Mouse (Mus musculus) induced T-regulatory cell, adult 2 months (primary cell): ENCODE measurements around the gene Rpl34.

ENCODE experiments used
- DNase-seq: peaks from one replicate; pipeline ENCODE4 v3.0.0-alpha.2; 2012; ENCODE audit warnings: low read depth

Rpl34 gene

GRCm38 (mm10) chr3:130730189-130730653 is at the start of gene Rpl34:
Gene Rpl34 (minus strand): TSS chr3:130730398.
- peak; percentile 97 for DNase-seq

GRCm38 (mm10) chr3:130768172-130768571 is 38.0 kb upstream of the Rpl34 start:
- no peak for DNase-seq

- DNase-seq, result no peak
Observed at GRCm38 (mm10) chr3:130764091-130764490, 33.9 kb upstream of the Rpl34 start.

- DNase-seq, result peak; percentile 87
Observed at GRCm38 (mm10) chr3:130760711-130761435, 30.7 kb upstream of the Rpl34 start.

GRCm38 (mm10) chr3:130758157-130758841 is 28.1 kb upstream of the Rpl34 start:
- no peak for DNase-seq

- no peak for DNase-seq
Observed at GRCm38 (mm10) chr3:130757117-130757852, 27.1 kb upstream of the Rpl34 start.

- DNase-seq, result peak; percentile 34
Observed at GRCm38 (mm10) chr3:130749206-130749605, 19.0 kb upstream of the Rpl34 start.

- DNase-seq, result no peak
Observed at GRCm38 (mm10) chr3:130746673-130747619, 16.7 kb upstream of the Rpl34 start.

- DNase-seq, result no peak
Observed at GRCm38 (mm10) chr3:130737652-130738361, 7.6 kb upstream of the Rpl34 start.

- no peak for DNase-seq
Observed at GRCm38 (mm10) chr3:130736758-130737157, 6.6 kb upstream of the Rpl34 start.

GRCm38 (mm10) chr3:130729472-130730188 is 568 bp downstream of the Rpl34 start:
- DNase-seq, result peak; percentile 80

GRCm38 (mm10) chr3:130727676-130728075 is 2.5 kb downstream of the Rpl34 start:
- DNase-seq, result no peak

- no peak for DNase-seq
Observed at GRCm38 (mm10) chr3:130727036-130727435, 3.2 kb downstream of the Rpl34 start.

GRCm38 (mm10) chr3:130725718-130726117 is 4.5 kb downstream of the Rpl34 start:
- no peak for DNase-seq

GRCm38 (mm10) chr3:130722733-130723478 is 7.3 kb downstream of the Rpl34 start:
- DNase-seq, result no peak

- no peak for DNase-seq
Observed at GRCm38 (mm10) chr3:130720225-130720624, 10.0 kb downstream of the Rpl34 start.

GRCm38 (mm10) chr3:130718871-130719270 is 11.3 kb downstream of the Rpl34 start:
- no peak for DNase-seq

- DNase-seq, result no peak
Observed at GRCm38 (mm10) chr3:130716555-130716954, 13.6 kb downstream of the Rpl34 start.

- DNase-seq, result peak; percentile 91
Observed at GRCm38 (mm10) chr3:130714775-130715568, 15.2 kb downstream of the Rpl34 start.
